Mouse (Mus musculus): ENCODE data around the gene Nup210l.

GRCm38 (mm10) chr3:90145461-90145860 is 41.5 kb downstream of the Nup210l start:
- TF ChIP-seq FLI1 (IDR thresholded peaks at IDR 0.05; ENCODE audit: low read length) (no peak), GATA1 (IDR thresholded peaks at IDR 0.05; ENCODE audit: borderline replicate concordance, low read length) (no peak)
